Mouse (Mus musculus) ES-Bruce4 (cell line): ENCODE measurements around the gene Baz2b.

Experiments used
- CTCF ChIP-seq: IDR thresholded peaks from one replicate; pipeline ENCODE4 v1.8.1; 2011; ENCODE audit warnings: low read depth, low read length
- EP300 ChIP-seq: IDR thresholded peaks from 2 replicates; pipeline ENCODE4 v1.6.1; 2011; ENCODE audit warnings: low read depth, low read length; ENCODE audit not compliant: insufficient read depth
- POLR2A ChIP-seq: IDR thresholded peaks from one replicate; pipeline ENCODE4 v1.8.1; 2011; ENCODE audit warnings: low read length; ENCODE audit not compliant: insufficient read depth

- no peak for TF ChIP-seq CTCF
- no peak for TF ChIP-seq POLR2A
- no peak for TF ChIP-seq EP300
These were observed 241.0 kb downstream of the Baz2b start for GRCm38 (mm10) chr2:59968593-59968992.
